Mouse (Mus musculus): ENCODE measurements at regions not wholly inside any gene's neighbourhood (a gene's known extent, or its start where the extent isn't known, plus 50 kb on each side); places are given as distances from the start of the nearest gene placed in this dataset.
A peak's percentile ranks its signal among the peaks of the same experiment; 100 is the strongest.

DNA sequence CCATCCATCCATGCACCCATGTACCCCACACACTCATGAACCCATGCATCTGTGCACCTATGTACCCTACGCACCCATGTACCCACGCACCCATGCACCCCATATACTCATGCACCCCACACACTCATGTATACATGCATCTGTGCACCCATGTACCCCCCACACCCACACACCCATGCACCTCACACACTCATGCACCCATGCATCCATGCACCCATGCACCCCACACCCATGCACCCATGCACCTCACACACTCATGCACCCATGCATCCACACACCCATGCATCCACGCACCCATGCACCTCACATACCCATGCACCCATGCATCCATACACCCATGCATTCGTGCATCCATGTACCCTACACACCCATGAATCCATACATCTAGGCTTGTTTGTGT lies 63.6 kb downstream of the 4930564D02Rik start:
- TF ChIP-seq CTCF (conservative IDR thresholded peaks at IDR 0.05; ENCODE audit: low read length) (no peak), NANOG (IDR thresholded peaks at IDR 0.05; ENCODE audit: borderline replicate concordance, low read length) (no peak), POU5F1 (IDR thresholded peaks at IDR 0.05; ENCODE audit: borderline replicate concordance, low read length) (no peak)
- H3K4me3 ChIP-seq (replicated peaks; ENCODE audit: low read length): no peak overlapping the region

DNA sequence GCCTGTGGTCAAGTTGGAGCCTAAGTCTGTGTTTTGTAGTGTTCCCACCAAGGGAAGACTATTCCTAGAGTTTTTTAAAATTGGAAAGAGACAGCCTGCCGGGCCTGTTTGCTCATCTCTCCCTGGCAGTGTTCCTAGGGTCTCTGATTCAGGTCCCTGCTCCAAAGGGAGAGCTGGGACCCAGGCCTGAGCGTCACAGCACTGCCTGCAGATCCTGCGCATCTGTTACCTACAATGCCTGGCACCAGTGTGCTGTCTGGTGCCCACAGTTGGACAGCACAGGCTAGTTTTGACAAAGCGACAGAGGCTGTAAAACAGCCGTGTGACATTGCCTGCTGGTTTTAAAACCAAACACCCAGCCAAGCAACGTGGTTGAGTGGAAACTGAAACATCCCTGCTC lies 64.4 kb downstream of the 4930564D02Rik start:
- Histone ChIP-seq H3K36me3 (ENCODE audit: insufficient read depth, low read length) (no peaks in the 10 kb centered on the region), H3K4me3 (replicated peaks; ENCODE audit: low read length) (no peak overlapping the region), H3K27me3 (ENCODE audit: insufficient read depth, low read length) (no peaks in the 10 kb centered on the region), H3K9me3 (ENCODE audit: low read length) (peaks cover 15% of the 10 kb centered on the region), H3K4me1 (replicated peaks; ENCODE audit: low read depth, low read length) (no peaks in the 10 kb centered on the region)
- TF ChIP-seq CTCF (conservative IDR thresholded peaks at IDR 0.05; ENCODE audit: low read length) (no peak), POU5F1 (IDR thresholded peaks at IDR 0.05; ENCODE audit: borderline replicate concordance, low read length) (no peak), NANOG (IDR thresholded peaks at IDR 0.05; ENCODE audit: borderline replicate concordance, low read length) (no peak)

More for the DNA sequence above, 63.6 kb downstream of the 4930564D02Rik start:
- Histone ChIP-seq H3K9me3 (ENCODE audit: low read length) (peaks cover 15% of the 10 kb centered on the region), H3K36me3 (ENCODE audit: insufficient read depth, low read length) (no peaks in the 10 kb centered on the region), H3K4me1 (replicated peaks; ENCODE audit: low read depth, low read length) (no peaks in the 10 kb centered on the region), H3K27me3 (ENCODE audit: insufficient read depth, low read length) (no peaks in the 10 kb centered on the region)

DNA sequence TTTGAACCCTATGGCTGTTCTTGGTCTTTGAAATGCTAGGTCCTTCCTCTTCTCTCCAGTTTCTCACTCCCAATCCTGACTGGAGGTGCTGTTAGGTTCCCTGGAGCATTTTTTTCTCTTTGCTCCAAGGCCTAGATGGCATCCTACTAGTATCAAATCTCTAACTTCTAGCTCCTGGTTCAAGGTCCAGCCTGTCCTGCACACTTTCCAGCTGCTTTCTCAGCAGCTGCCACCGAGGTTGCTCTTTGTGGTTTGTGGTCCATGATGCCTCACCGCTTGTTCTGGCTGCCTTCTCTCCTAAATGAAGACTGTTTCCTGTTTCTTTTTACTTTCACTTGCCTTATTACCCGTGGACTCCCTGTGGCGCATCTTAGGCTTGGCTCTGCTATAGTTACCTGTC lies 66.4 kb downstream of the 4930564D02Rik start:
- peaks cover 15% of the 10 kb centered on the region for H3K9me3 ChIP-seq (ENCODE audit: low read length)
- no peaks in the 10 kb centered on the region for H3K4me1 ChIP-seq (replicated peaks; ENCODE audit: low read depth, low read length)
- TF ChIP-seq POU5F1 (IDR thresholded peaks at IDR 0.05; ENCODE audit: borderline replicate concordance, low read length) (no peak), NANOG (IDR thresholded peaks at IDR 0.05; ENCODE audit: borderline replicate concordance, low read length) (no peak), CTCF (conservative IDR thresholded peaks at IDR 0.05; ENCODE audit: low read length) (no peak)
- H3K27me3 ChIP-seq (ENCODE audit: insufficient read depth, low read length): no peaks in the 10 kb centered on the region
- H3K36me3 ChIP-seq (ENCODE audit: insufficient read depth, low read length): no peaks in the 10 kb centered on the region
- H3K4me3 ChIP-seq (replicated peaks; ENCODE audit: low read length): no peak overlapping the region

DNA sequence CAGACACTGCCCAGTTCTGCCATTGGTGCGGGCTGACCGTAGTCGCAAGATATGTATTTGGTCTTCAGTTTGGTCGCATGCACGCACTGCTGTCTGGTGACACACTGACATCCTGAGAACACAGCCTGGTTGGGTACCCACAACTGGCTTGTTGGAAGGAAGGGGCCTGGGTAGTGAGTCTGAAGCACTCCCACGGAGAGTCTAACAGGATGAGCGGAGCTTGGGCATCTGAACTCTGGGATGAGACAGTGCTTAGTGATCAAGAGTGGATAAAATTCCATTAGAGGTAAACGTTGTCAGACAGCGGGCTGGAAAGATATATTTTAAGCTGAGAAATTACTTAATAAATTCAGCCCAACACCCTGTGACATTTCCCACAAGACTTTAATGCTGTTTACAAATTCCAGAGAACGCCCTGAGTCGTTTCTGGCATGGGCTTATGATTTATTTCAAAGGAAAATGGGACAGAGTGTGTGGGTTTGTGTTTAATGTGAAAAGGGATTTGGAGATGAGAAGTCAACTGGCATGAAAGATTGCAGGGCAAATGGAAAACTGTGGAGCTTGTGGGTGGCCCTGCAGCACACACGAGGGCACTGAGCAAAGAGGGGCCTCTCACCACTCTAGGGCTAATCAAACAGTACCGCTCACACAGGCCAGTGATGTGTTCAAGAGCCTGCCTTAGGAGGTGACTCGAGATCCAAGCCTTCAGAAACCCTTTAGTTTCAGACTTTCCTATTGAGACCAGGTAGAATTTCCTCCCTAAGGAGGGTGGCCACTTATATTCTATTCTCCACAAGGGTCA lies 74.7 kb downstream of the 4930564D02Rik start:
- no peak overlapping the region for H3K4me3 ChIP-seq (replicated peaks; ENCODE audit: low read length)
- no peak for TF ChIP-seq POU5F1 (IDR thresholded peaks at IDR 0.05; ENCODE audit: borderline replicate concordance, low read length)
- TF ChIP-seq NANOG (IDR thresholded peaks at IDR 0.05; ENCODE audit: borderline replicate concordance, low read length): no peak
- TF ChIP-seq CTCF (conservative IDR thresholded peaks at IDR 0.05; ENCODE audit: low read length): no peak
- no peaks in the 10 kb centered on the region for H3K36me3 ChIP-seq (ENCODE audit: insufficient read depth, low read length)
- H3K4me1 ChIP-seq (replicated peaks; ENCODE audit: low read depth, low read length): no peaks in the 10 kb centered on the region
- H3K9me3 ChIP-seq (ENCODE audit: low read length): no peaks in the 10 kb centered on the region
- H3K27me3 ChIP-seq (ENCODE audit: insufficient read depth, low read length): peaks cover 5% of the 10 kb centered on the region; the same call in 1 of the 2 replicates

DNA sequence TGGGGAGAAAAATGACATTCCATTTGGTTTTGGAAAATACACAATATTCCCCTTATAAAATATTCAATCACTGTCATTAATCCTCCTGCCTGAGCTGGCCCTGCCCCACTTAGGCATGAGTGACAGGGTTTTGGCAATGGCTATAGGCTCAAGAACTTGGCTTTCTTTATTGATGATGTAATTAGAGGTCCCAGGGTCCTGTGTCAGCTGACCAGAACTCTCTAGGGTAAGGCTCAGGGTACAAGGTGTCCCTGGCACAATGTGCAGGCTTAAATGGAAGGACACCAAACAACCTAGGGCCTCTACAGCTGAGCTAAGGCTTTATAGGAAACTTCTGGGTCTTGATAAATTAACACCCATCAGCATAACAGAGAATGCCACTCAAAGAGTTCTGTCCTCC lies 76.0 kb downstream of the 4930564D02Rik start:
- Histone ChIP-seq H3K27me3 (ENCODE audit: insufficient read depth, low read length) (peaks cover 5% of the 10 kb centered on the region; the same call in 1 of the 2 replicates), H3K36me3 (ENCODE audit: insufficient read depth, low read length) (no peaks in the 10 kb centered on the region), H3K4me1 (replicated peaks; ENCODE audit: low read depth, low read length) (no peaks in the 10 kb centered on the region), H3K4me3 (replicated peaks; ENCODE audit: low read length) (no peak overlapping the region), H3K9me3 (ENCODE audit: low read length) (no peaks in the 10 kb centered on the region)
- TF ChIP-seq POU5F1 (IDR thresholded peaks at IDR 0.05; ENCODE audit: borderline replicate concordance, low read length) (no peak), NANOG (IDR thresholded peaks at IDR 0.05; ENCODE audit: borderline replicate concordance, low read length) (no peak), CTCF (conservative IDR thresholded peaks at IDR 0.05; ENCODE audit: low read length) (no peak)

DNA sequence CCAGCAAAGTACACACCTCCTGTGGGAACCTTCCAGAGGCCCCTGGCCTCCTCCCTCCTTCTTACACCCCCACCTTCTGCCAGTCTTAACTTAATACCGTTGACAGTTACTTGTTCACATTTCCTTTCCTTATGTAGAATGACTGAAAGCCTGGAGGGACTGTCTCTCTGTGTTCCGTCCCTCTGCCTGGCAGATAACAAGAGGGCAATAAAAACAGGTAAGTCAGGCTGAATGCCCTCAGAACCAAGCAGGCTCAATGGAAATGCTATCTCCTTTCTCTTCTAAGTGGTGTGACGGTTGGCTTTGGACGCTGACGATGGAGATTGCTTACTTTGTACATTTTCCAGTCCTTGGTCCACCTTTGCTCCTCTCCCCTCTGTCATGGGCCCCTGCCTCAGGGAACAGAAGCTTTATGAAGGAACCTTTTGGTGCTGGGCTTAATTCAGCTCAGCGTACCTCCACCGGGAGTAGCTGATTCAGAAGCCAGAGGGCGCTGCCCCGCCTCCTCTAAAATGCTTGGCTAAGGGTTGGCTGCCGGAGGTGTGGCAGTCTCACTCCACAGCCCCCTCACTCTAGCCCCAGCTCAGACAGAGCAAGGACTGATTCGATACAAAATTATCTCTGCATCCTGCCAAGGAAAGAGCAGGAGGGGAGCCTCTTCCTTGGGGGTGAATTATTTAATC lies 85.0 kb downstream of the 4930564D02Rik start:
- no peak overlapping the region for H3K4me3 ChIP-seq (replicated peaks; ENCODE audit: low read length)
- no peaks in the 10 kb centered on the region; the same call in 1 of the 2 replicates for H3K4me1 ChIP-seq (replicated peaks; ENCODE audit: low read depth, low read length)
- TF ChIP-seq POU5F1 (IDR thresholded peaks at IDR 0.05; ENCODE audit: borderline replicate concordance, low read length) (no peak), CTCF (conservative IDR thresholded peaks at IDR 0.05; ENCODE audit: low read length) (peak; percentile 54)
- H3K9me3 ChIP-seq (ENCODE audit: low read length): no peaks in the 10 kb centered on the region
- no peaks in the 10 kb centered on the region for H3K27me3 ChIP-seq (ENCODE audit: insufficient read depth, low read length)
- H3K36me3 ChIP-seq (ENCODE audit: insufficient read depth, low read length): no peaks in the 10 kb centered on the region

DNA sequence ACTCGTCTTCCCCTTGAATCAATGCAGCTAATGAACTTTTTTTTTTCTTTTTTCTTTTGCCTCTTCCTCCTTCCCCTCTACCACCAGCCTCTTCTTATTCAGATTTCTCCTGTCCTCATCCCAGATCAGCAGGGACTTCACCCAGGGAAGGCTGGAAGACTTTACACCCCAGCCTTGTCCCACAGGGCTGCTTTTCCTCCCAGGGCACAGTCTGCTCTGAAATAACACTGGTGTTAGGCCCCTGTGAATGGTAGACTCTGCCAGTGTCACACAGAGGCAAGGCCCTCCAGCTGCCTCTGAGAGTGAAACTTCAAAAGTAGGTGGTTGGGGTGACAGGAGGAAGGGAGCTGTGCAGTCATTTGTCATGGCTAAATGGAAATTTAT lies 85.5 kb downstream of the 4930564D02Rik start:
- Histone ChIP-seq H3K4me3 (replicated peaks; ENCODE audit: low read length) (no peak overlapping the region), H3K9me3 (ENCODE audit: low read length) (no peaks in the 10 kb centered on the region), H3K36me3 (ENCODE audit: insufficient read depth, low read length) (no peaks in the 10 kb centered on the region), H3K4me1 (replicated peaks; ENCODE audit: low read depth, low read length) (no peaks in the 10 kb centered on the region; the same call in 1 of the 2 replicates), H3K27me3 (ENCODE audit: insufficient read depth, low read length) (no peaks in the 10 kb centered on the region)
- TF ChIP-seq CTCF (conservative IDR thresholded peaks at IDR 0.05; ENCODE audit: low read length): no peak

DNA sequence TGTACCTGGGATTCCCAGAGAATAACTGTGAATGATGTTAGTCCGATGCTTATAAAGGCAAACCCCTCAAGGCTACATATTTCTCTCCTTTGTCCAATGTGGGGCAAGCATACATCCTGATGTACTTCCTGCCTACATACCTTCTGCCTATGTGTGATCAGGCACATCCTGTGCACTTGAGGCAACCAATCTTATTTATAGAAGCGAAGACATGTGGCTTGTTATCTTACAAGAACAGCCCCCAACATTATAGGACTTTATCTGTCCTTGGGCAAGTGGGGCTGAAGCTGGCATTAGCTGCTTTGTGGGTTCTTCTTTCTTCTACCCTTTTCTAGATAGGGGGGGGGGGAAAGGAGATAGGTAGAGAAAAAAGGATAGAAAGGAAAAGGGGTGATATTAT lies 91.7 kb downstream of the 4930564D02Rik start:
- no peaks in the 10 kb centered on the region for H3K9me3 ChIP-seq (ENCODE audit: low read length)
- H3K4me1 ChIP-seq (replicated peaks; ENCODE audit: low read depth, low read length): no peaks in the 10 kb centered on the region
- H3K4me3 ChIP-seq (replicated peaks; ENCODE audit: low read length): no peak overlapping the region
- TF ChIP-seq CTCF (conservative IDR thresholded peaks at IDR 0.05; ENCODE audit: low read length) (no peak), POU5F1 (IDR thresholded peaks at IDR 0.05; ENCODE audit: borderline replicate concordance, low read length) (no peak), NANOG (IDR thresholded peaks at IDR 0.05; ENCODE audit: borderline replicate concordance, low read length) (no peak)
- 0 out of 2 replicates have a peak, but pooled peaks cover 2% of the 10 kb centered on the region for H3K27me3 ChIP-seq (ENCODE audit: insufficient read depth, low read length)
- no peaks in the 10 kb centered on the region for H3K36me3 ChIP-seq (ENCODE audit: insufficient read depth, low read length)
